Mouse (Mus musculus) adipocyte (in vitro differentiated cells): ENCODE data around the gene Slc25a13.
A peak's percentile ranks its signal among the peaks of the same experiment; 100 is the strongest.
"Not testable (repeated sequence)": the region's sequence is repeated elsewhere in the genome, so short reads cannot be mapped to it uniquely, and the experiment has no call there.

ENCODE experiments used
- DNase-seq: peaks from one replicate; pipeline ENCODE4 v3.0.0-alpha.2; 2016; ENCODE audit warnings: low spot score

Slc25a13 gene

DNA sequence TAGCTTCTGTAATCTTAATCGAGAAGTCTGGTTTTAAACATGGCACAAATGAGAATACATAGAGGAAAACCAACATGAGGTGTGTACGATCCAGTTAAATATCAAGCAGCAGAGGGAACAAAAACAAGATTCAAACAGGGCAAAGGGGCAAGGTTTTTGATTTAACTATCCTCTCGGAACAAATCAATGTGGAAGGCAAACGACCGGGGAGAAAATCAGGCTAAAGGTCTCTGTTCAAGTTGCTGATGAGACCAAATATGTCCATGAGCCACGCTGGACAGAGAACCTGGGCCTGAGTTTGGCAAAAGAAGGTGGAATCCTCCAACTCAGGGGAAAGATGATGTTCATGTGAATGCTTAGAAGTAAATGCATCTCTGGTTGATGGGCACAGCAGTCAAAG lies 14.5 kb downstream of the Slc25a13 start:
- no peak for DNase-seq

- DNase-seq: no peak
Observed at GRCm38 (mm10) chr6:6201977-6202376, 15.0 kb downstream of the Slc25a13 start.

GRCm38 (mm10) chr6:6199138-6199870 lies 17.7 kb downstream of the Slc25a13 start:
- DNase-seq: no peak

GRCm38 (mm10) chr6:6198056-6198455 lies 18.9 kb downstream of the Slc25a13 start:
- not testable (repeated sequence) for DNase-seq

DNA sequence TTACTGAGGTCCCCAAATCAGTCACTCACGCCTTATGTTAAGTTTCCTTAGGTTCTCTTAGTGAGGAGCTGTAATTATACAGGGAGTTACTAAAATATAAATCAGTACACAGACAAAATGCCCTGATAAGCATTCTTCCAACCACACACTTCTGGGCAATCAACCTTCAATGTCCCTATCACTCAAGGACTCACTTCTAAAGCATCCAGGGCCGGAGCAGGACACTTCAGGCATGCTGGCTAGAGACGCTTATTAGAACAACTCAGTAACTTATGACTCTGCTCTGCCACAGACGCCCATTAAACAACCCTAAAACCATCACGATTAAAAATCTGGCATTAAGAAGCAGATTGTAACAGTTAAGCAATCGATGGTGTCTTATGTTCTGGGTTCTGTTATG lies 19.6 kb downstream of the Slc25a13 start:
- DNase-seq: no peak

GRCm38 (mm10) chr6:6196527-6196926 lies 20.4 kb downstream of the Slc25a13 start:
- DNase-seq: no peak

DNA sequence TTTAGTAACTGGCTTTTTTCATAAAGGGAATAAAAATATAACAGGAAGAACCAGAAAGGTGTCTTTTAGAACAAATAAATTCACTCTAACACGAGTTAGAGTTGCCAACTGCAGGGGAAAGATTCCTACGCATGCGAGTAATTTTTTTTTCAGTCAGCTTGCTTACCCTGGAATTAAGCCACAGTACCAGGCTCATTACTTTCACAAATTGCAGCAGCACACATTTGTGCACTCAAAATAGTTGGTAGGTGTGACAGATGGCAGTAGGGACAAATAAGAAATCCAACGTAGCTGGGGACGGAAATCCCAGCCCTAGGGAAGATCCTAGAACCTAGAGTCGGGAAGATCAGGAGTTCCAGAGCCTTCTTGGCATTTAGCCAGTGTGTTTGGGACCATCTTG lies 22.1 kb downstream of the Slc25a13 start:
- DNase-seq: no peak

GRCm38 (mm10) chr6:6193906-6194305 lies 23.1 kb downstream of the Slc25a13 start:
- no peak for DNase-seq

- DNase-seq: no peak
Observed at GRCm38 (mm10) chr6:6192413-6192812, 24.6 kb downstream of the Slc25a13 start.

DNA sequence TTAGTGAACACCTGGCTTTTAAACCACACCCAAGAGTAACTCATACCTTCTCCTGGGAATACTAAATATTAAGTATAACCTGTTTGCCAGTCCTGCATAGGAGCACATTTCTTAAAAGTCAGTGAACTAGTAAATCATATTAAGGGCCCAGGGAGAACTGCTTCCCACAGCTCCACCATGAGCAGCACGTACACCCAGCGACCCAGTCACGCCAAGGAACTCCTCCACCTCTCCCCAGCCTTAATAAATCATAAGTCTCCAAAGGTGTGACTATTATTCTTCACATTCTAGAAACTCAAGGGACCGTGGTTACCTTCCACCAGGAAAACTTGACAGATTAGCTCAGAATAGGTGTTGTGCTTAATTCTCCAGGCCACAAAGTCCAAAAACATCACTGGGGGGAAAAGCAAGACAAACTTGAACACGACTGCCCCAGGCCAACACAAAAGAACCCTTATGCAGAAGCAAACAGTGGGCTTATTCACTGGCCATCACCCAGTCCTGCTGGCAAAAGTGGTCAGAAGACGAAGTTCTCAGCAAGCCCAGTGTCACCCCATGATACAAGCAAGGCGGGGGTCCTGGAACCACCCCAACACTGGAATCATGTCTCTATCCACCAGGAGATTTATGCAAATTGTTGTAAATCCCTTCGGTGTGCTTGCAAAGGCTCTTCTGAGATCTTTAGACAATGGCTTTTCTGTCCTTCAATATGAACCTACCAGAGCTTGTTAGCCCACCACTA lies 25.2 kb downstream of the Slc25a13 start:
- no peak for DNase-seq

DNA sequence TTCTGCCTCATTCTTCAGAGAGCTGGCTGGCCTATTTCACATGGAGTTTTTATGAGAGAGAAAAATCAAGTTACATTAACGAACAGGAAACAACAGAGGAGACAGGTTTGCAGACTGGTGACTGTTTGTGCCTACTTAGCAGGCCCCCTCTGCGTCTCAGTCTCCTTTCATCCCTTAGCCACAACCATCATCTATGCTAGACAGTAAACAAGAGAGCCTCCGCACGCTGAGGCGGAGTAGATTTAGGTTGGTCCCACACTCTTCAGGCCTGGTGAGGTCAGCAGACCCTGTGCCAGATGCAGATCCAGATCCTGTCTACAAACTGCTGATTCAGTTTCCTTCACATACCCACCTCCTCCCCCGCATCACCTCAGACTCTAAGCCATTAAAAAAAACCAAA lies 28.0 kb downstream of the Slc25a13 start:
- DNase-seq: no peak

GRCm38 (mm10) chr6:6186468-6186867 lies 30.5 kb downstream of the Slc25a13 start:
- DNase-seq: peak; percentile 12

- no peak for DNase-seq
Observed at GRCm38 (mm10) chr6:6185735-6186068, 31.3 kb downstream of the Slc25a13 start.

GRCm38 (mm10) chr6:6184921-6185734 lies 31.8 kb downstream of the Slc25a13 start:
- no peak for DNase-seq

- DNase-seq: no peak
Observed at GRCm38 (mm10) chr6:6183601-6184000, 33.4 kb downstream of the Slc25a13 start.

- no peak for DNase-seq
Observed at GRCm38 (mm10) chr6:6182191-6182590, 34.8 kb downstream of the Slc25a13 start.

GRCm38 (mm10) chr6:6178341-6178740 lies 38.6 kb downstream of the Slc25a13 start:
- DNase-seq: not testable (repeated sequence)

- DNase-seq: no peak
Observed at GRCm38 (mm10) chr6:6175350-6175971, 41.5 kb downstream of the Slc25a13 start.

DNA sequence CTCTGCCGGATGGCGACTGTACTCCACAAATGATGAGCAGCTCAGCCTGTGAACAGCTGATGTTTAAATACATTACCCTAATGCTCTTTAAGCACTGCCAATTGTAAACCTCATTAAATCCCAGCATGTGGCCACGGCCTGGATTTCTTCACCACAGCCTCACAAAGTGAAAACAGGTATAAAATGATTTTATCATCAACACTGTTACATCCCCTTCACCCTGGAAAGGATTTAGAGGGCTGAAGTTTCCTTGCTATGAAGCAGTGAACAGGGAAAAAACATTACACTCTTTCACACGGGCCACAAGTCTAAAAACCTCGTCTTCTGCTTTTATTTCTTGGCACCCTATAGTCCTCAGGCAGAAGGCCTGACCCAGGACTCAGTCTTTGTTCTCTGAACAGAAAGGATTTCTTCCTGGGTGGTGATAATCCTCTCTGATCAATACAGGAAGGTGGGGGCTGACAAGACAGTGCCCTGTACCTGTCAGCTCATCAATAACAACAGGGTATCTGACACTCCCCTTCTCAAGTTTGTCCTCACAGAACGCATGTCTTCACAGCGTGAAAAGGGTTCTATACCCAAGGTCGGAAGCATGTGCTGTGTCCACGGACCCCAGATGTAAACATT lies 42.9 kb downstream of the Slc25a13 start:
- DNase-seq: no peak

DNA sequence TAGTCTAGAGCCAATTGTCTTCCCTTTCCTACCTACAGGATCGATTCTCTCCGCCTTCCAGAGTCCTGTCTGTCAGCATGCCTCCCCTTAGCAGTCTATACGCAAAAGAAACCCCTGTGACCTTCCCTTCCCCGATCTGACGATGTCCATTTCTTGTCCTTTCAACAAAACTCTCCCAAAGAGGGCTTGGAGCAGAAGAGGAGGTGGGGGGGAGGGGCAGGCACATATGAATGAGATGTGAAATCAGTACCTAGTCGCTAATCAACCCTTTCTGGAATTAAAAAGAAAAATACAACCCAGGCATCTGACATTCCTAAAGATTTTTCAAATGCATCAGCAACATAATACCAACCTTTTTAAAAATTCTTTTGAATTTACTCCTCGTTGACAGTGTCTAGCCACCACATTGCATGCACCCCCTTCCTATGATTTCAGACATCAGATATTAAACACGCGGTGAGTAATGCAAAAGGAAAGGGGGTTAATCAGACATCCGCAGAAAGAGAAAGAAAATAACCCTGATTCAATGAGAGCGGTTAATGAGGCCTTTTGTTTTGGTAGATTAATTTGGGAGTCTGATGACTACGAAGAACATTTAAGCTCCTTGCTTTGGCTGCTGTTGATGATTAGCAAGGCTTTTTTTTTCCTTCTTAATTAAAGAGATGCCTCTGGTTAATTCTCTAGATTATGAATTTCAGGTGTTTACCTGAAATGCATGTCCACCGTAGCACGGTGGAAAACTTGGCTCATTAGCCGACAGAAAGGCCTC lies 43.6 kb downstream of the Slc25a13 start:
- no peak for DNase-seq

- DNase-seq: peak; percentile 48
Observed at GRCm38 (mm10) chr6:6168566-6169134, 48.3 kb downstream of the Slc25a13 start.
